In genomic region chr10:86317633-86318032, GRCm38 (mm10) we compare ENCODE assay signal across 29 mouse cellular contexts. TPM values are rescaled to one million over a fixed set of nuclear protein-coding genes. Genes with fewer than 3 reads are reported as not detected.
DNase-seq lines count a peak whose midpoint lies in the region; ATAC-seq and TF ChIP-seq lines count a peak whose summit lies in the region.
"Had no signal": no experiment of that assay in that cellular context is flagged by ENCODE, and none has a peak within 500 bp of the region (broad histone marks: within the 10 kb centered on the region; RNA-seq: fewer than 3 reads in every experiment).

No protein-coding gene starts in this region.

- no peak for TF ChIP-seq CTCF in gastrocnemius, adult 2 months (IDR thresholded peaks at IDR 0.05)

- no peaks in the 10 kb centered on the region for H3K36me3 ChIP-seq in hindbrain, embryonic 12.5 days
- no peaks in the 10 kb centered on the region for H3K36me3 ChIP-seq in hindbrain, embryonic 16.5 days (ENCODE audit: control insufficient read depth, insufficient read depth, low read length)
- no peaks in the 10 kb centered on the region for H3K36me3 ChIP-seq in neural tube, embryonic 14.5 days (ENCODE audit: control insufficient read depth, insufficient read depth, low read length)
- H3K36me3 ChIP-seq: liver, embryonic 15.5 days; midbrain, embryonic 15.5 days; neural tube, embryonic 12.5 days had no signal

- 69% methylated on average over 7 of the region's 7 CpGs for WGBS in hindbrain, embryonic 12.5 days
- WGBS in hindbrain, embryonic 16.5 days = 57% methylated on average over 7 of the region's 7 CpGs
- WGBS in neural tube, embryonic 14.5 days = 48% methylated on average over 7 of the region's 7 CpGs

- no peak overlapping the region for H3K9ac ChIP-seq in hindbrain, embryonic 12.5 days
- no peak overlapping the region for H3K9ac ChIP-seq in hindbrain, embryonic 16.5 days (ENCODE audit: low read depth, low read length)
- no peak overlapping the region for H3K9ac ChIP-seq in neural tube, embryonic 14.5 days (replicated peaks; ENCODE audit: low read depth, low read length)
- H3K9ac ChIP-seq: embryonic facial prominence, embryonic 13.5 days; liver, embryonic 15.5 days; lung, embryonic 14.5 days; midbrain, embryonic 15.5 days; neural tube, embryonic 12.5 days had no signal

- H3K4me2 ChIP-seq in hindbrain, embryonic 12.5 days (replicated peaks) = no peak overlapping the region
- H3K4me2 ChIP-seq in hindbrain, embryonic 16.5 days (ENCODE audit: low read length) = no peak overlapping the region
- H3K4me2 ChIP-seq in neural tube, embryonic 14.5 days (ENCODE audit: low read depth, low read length) = no peak overlapping the region
- H3K4me2 ChIP-seq: embryonic facial prominence, embryonic 13.5 days; liver, embryonic 15.5 days; lung, embryonic 14.5 days; midbrain, embryonic 15.5 days; neural tube, embryonic 12.5 days had no signal

- H3K27ac ChIP-seq in gastrocnemius, adult 2 months = peak overlapping the region; percentile 83
- H3K27ac ChIP-seq in hindbrain, embryonic 12.5 days = no peak overlapping the region
- no peak overlapping the region for H3K27ac ChIP-seq in hindbrain, embryonic 16.5 days (ENCODE audit: low read depth, low read length)
- H3K27ac ChIP-seq in neural tube, embryonic 14.5 days (ENCODE audit: low read depth, low read length) = no peak overlapping the region
- H3K27ac ChIP-seq: embryonic facial prominence, embryonic 13.5 days; kidney, postnatal 0 days; liver, embryonic 15.5 days; midbrain, embryonic 15.5 days; neural tube, embryonic 12.5 days had no signal

- H3K27me3 ChIP-seq in hindbrain, embryonic 12.5 days = no peaks in the 10 kb centered on the region
- no peaks in the 10 kb centered on the region for H3K27me3 ChIP-seq in hindbrain, embryonic 16.5 days (replicated peaks; ENCODE audit: control insufficient read depth, insufficient read depth, low read length)
- H3K27me3 ChIP-seq in neural tube, embryonic 14.5 days (ENCODE audit: control insufficient read depth, insufficient read depth, low read length) = no peaks in the 10 kb centered on the region
- H3K27me3 ChIP-seq: embryonic facial prominence, embryonic 13.5 days; liver, embryonic 15.5 days; midbrain, embryonic 15.5 days; neural tube, embryonic 12.5 days had no signal

- intact Hi-C loops in gastrocnemius, adult 2 months (cut with DNase I) = no loop called here
- intact Hi-C loops in gastrocnemius, postnatal 36 days (cut with DNase I) = loop anchor here (5.0 kb wide), 1 partner anchor 50 kb away; no protein-coding TSS in a partner anchor

- H3K9me3 ChIP-seq in hindbrain, embryonic 12.5 days (replicated peaks) = no peaks in the 10 kb centered on the region
- H3K9me3 ChIP-seq in hindbrain, embryonic 16.5 days (ENCODE audit: control insufficient read depth, low read length) = no peaks in the 10 kb centered on the region
- H3K9me3 ChIP-seq in neural tube, embryonic 14.5 days (ENCODE audit: control insufficient read depth, low read length) = no peaks in the 10 kb centered on the region
- H3K9me3 ChIP-seq: embryonic facial prominence, embryonic 13.5 days; G1E; liver, embryonic 15.5 days; midbrain, embryonic 15.5 days; neural tube, embryonic 12.5 days had no signal

- no peak for ATAC-seq in cerebellum, adult (ENCODE audit: insufficient number of reproducible peaks, low FRiP score, low TSS enrichment)
- ATAC-seq in hindbrain, embryonic 12.5 days (ENCODE audit: low FRiP score) = peak; percentile 69; the same call in 1 of the 2 replicates
- no peak for ATAC-seq in hindbrain, embryonic 16.5 days
- ATAC-seq in neural tube, embryonic 14.5 days (ENCODE audit: low read depth) = peak; percentile 50; the same call in 1 of the 2 replicates
- ATAC-seq: intestine, embryonic 16.5 days; midbrain, embryonic 15.5 days had no signal

- peaks cover 18% of the 10 kb centered on the region for H3K4me1 ChIP-seq in hindbrain, embryonic 12.5 days
- H3K4me1 ChIP-seq in hindbrain, embryonic 16.5 days (ENCODE audit: control insufficient read depth, insufficient read depth, low read depth, low read length) = peaks cover 17% of the 10 kb centered on the region
- H3K4me1 ChIP-seq in neural tube, embryonic 14.5 days (ENCODE audit: control insufficient read depth, insufficient read depth, low read length) = no peaks in the 10 kb centered on the region
- H3K4me1 ChIP-seq: liver, embryonic 15.5 days; midbrain, embryonic 15.5 days had no signal

- H3K4me3 ChIP-seq in gastrocnemius, adult 2 months = no peak overlapping the region; the same call in 1 of the 2 replicates
- no peak overlapping the region for H3K4me3 ChIP-seq in hindbrain, embryonic 12.5 days
- no peak overlapping the region for H3K4me3 ChIP-seq in hindbrain, embryonic 16.5 days (ENCODE audit: low read length)
- no peak overlapping the region for H3K4me3 ChIP-seq in neural tube, embryonic 14.5 days (ENCODE audit: low read depth, low read length)
- H3K4me3 ChIP-seq: embryonic facial prominence, embryonic 13.5 days; liver, embryonic 15.5 days; midbrain, embryonic 15.5 days; neural tube, embryonic 12.5 days had no signal

- peak; percentile 73 to 83 for DNase-seq in cerebellum, postnatal 10 days
- no peak for DNase-seq in gastrocnemius, adult 2 months
- DNase-seq in gastrocnemius, postnatal 36 days = no peak
- DNase-seq in neural tube, embryonic 10.5 days (ENCODE audit: extremely low spot score, low spot score) = no peak
- DNase-seq: adrenal gland, adult 8-10 months; cerebellum, adult 11-12 months; cerebellum, adult 9-11 months; gastrocnemius, postnatal 14 days; heart, adult 18-20 months; kidney, adult 8-10 months; kidney, postnatal 4 days; layer of hippocampus, postnatal 36 days; liver; lung, embryonic 14.5 days; lung, postnatal 14 days; retina, postnatal 1 day; right cerebral cortex, postnatal 14 days; thymus, postnatal 4 days had no signal

RNA-seq across cellular contexts. Expression of gene Timp3, which starts 17.5 kb away (rescaled TPM):
- 10 to 100 TPM; 71.5 to 81.6 TPM for total RNA-seq in gastrocnemius, adult 2 months (2021)
- 10 to 100 TPM; 51.7 to 59.6 TPM for total RNA-seq in gastrocnemius, postnatal 36 days (2021)
- 42.3 and 46.1 TPM in 2 replicates for polyA plus RNA-seq in hindbrain, embryonic 12.5 days (2016; fragmentation: Nextera tagmentation; extraction: Ambion mirVana)
- polyA plus RNA-seq in hindbrain, embryonic 16.5 days (2015; fragmentation: Nextera tagmentation; extraction: Ambion mirVana) = 56.1 and 58.9 TPM in 2 replicates
- polyA plus RNA-seq in neural tube, embryonic 14.5 days (2014; fragmentation: Nextera tagmentation; extraction: Ambion mirVana) = 45.0 and 57.8 TPM in 2 replicates

Comparison
In these comparisons a context has a peak if more than half of its experiments do, and no peak if none do; other contexts are left out.
1. ATAC-seq: peak in hindbrain, embryonic 12.5 days (single experiment) and neural tube, embryonic 14.5 days (single experiment); none in cerebellum, adult (single experiment) and hindbrain, embryonic 16.5 days (single experiment).
2. DNase-seq: peak in cerebellum, postnatal 10 days (2 of 2); none in gastrocnemius, adult 2 months (single experiment), gastrocnemius, postnatal 36 days (0 of 2) and neural tube, embryonic 10.5 days (single experiment).